Mouse (Mus musculus): ENCODE measurements around the gene Bbip1.

DNA sequence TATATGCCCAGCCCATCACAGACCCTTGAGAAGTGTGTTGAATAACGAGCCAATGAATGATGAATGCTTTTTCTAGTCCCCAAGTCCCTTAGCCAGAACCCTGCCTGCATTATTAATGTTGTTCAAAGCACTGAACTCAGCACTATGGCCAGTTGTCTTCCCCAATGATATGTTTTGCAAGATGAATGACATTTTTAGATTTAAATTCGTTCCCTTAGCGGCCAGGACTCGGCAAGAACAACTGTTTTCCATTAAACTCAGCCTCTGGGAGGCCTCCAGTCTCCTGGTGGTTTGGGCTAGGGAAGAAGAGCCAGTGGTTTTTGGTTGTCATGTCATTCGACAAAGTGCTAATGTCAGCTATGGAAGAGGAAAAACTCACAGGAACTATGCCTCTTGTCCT, 62.6 kb downstream of the Bbip1 start:
- TF ChIP-seq HCFC1 (IDR thresholded peaks at IDR 0.05; ENCODE audit: borderline replicate concordance, insufficient read depth, low read length) (no peak), ZC3H11A (IDR thresholded peaks at IDR 0.05; ENCODE audit: borderline replicate concordance, low read depth, low read length) (no peak), ZNF384 (IDR thresholded peaks at IDR 0.05; ENCODE audit: low read depth, low read length) (no peak), MAFK (IDR thresholded peaks at IDR 0.05; ENCODE audit: insufficient read depth, low read depth, low read length) (no peak)
